Mouse (Mus musculus) inflammation-experienced regulatory T-cells, adult 16 weeks (primary cell): Measurements from ENCODE around the gene Zfp954. TPM values are rescaled to one million over a fixed set of nuclear protein-coding genes. Genes with fewer than 3 reads are reported as not detected.

Source experiments
- polyA plus RNA-seq: library from polyadenylated mRNA; unstranded; fragments of 100-300 nt; shearing (Covaris generic); gene quantifications from one replicate; pipeline ENCODE4 v1.2.1, GENCODE M21; 2017

Zfp954 gene
- 37.2 TPM for polyA plus RNA-seq

DNA sequence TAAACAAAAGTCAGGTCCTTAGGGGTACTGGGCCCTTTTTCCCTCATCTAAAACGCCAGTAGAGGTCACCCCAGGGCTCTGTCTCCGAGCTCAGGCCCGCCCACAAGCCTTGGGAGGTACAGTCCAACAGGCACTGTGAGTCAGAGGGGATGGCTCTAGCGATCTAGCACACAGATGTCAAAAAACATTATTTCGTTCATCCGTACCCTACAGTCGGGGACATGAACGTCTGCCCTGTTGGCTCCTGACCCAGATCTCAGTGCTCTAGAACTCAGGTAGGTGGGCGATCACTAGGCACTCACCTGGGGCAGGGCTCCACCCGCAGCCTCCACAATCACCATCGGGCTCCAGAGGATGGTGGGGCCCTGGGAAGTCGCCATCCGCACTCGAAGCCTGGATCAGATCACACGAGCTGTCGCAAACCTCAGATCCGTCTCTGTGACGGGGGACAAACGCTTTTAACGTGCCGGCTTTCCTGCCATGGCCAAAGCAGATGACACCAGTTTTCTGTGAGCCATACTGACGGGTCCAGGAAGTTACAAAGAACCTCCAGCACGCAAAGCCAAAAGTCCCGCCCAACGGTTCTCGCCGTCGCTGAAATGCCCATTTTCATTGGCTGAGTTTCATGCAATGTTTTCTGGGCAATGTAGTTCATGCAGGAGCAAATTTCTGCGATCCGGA lies at the start of gene Zfp954:
Gene Zfp954 (minus strand): TSS at position 568 of the 681 bp plus-strand sequence.

DNA sequence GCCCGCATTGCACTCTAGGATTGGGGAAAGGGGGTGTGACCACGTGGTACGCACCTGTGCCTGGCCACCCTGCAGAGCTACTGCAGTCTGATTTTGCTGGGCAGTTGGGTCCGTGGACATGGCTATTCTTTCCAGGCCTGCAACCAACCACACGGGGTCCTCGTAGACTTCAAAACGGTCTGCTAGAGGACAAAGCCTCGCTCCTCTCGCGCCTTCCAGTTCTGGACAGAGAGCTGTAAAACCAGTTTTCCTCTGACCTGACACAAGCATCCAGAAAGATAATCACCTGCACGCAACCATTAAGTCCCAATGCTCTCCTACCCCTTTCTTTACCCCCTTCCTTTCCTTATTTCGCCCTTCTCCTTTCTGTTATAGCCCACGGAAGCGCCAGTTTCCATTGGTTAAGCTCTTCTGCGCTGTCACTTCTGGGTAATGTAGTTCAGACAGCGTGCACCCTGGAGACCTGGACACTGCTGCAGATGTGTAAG lies 15.1 kb upstream of the Zfp954 start, which contains the start of gene Zfp773:
Gene Zfp773 (minus strand): TSS at position 377 of the 488 bp plus-strand sequence.

Other genes with a start within 250 kb of the Zfp954 start
- gene Aurkc, start 126.2 kb downstream of the Zfp954 start, polyA plus RNA-seq = not detected
- gene Zfp773, start 15.3 kb upstream of the Zfp954 start, polyA plus RNA-seq = 17.0 TPM
- 5.7 TPM for gene Zfp418, start 49.8 kb upstream of the Zfp954 start, polyA plus RNA-seq
- gene Zfp772, start 88.5 kb upstream of the Zfp954 start, polyA plus RNA-seq = 6.1 TPM
- gene Vmn2r29, start 125.8 kb upstream of the Zfp954 start, polyA plus RNA-seq = 0.15 TPM
- gene Gm45844, start 156.8 kb upstream of the Zfp954 start, polyA plus RNA-seq = 3.6 TPM
- gene Clcn4, start 179.4 kb upstream of the Zfp954 start, polyA plus RNA-seq = 93.2 TPM
- gene Vmn2r30, start 216.1 kb upstream of the Zfp954 start, polyA plus RNA-seq = not detected